Mouse (Mus musculus): ENCODE results near the gene Hnrnpdl.

Gene Hnrnpdl

GRCm38 (mm10) chr5:100047143-100047640 lies 7.7 kb upstream of the Hnrnpdl start:
- DNase-seq (ENCODE audit: low spot score): no peak

GRCm38 (mm10) chr5:100046096-100046495 lies 6.6 kb upstream of the Hnrnpdl start:
- DNase-seq (ENCODE audit: low spot score): no peak

- no peak for DNase-seq (ENCODE audit: low spot score)
Measured at GRCm38 (mm10) chr5:100044621-100045020, 5.2 kb upstream of the Hnrnpdl start.

- DNase-seq (ENCODE audit: low spot score): no peak
Measured at GRCm38 (mm10) chr5:100044030-100044429, 4.6 kb upstream of the Hnrnpdl start.

- DNase-seq (ENCODE audit: low spot score): peak; percentile 59
Measured at GRCm38 (mm10) chr5:100043361-100043760, 3.9 kb upstream of the Hnrnpdl start.

GRCm38 (mm10) chr5:100042467-100042866 lies 3.0 kb upstream of the Hnrnpdl start:
- DNase-seq (ENCODE audit: low spot score): no peak

GRCm38 (mm10) chr5:100041272-100041671 lies 1.8 kb upstream of the Hnrnpdl start:
- no peak for DNase-seq (ENCODE audit: low spot score)

- DNase-seq (ENCODE audit: low spot score): no peak
Measured at GRCm38 (mm10) chr5:100040281-100040784, 869 bp upstream of the Hnrnpdl start.

- peak; percentile 92 for DNase-seq (ENCODE audit: low spot score)
Measured at GRCm38 (mm10) chr5:100038714-100039601, 506 bp downstream of the Hnrnpdl start.

- peak; percentile 91 for DNase-seq (ENCODE audit: low spot score)
Measured at GRCm38 (mm10) chr5:100037965-100038713, 1.3 kb downstream of the Hnrnpdl start.

- DNase-seq (ENCODE audit: low spot score): peak; percentile 47
Measured at GRCm38 (mm10) chr5:100036681-100037080, 2.8 kb downstream of the Hnrnpdl start.

GRCm38 (mm10) chr5:100035950-100036349 lies 3.5 kb downstream of the Hnrnpdl start:
- DNase-seq (ENCODE audit: low spot score): no peak

- no peak for DNase-seq (ENCODE audit: low spot score)
Measured at GRCm38 (mm10) chr5:100032646-100033045, 6.8 kb downstream of the Hnrnpdl start.

GRCm38 (mm10) chr5:100032107-100032506 lies 7.4 kb downstream of the Hnrnpdl start:
- DNase-seq (ENCODE audit: low spot score): no peak

GRCm38 (mm10) chr5:100030069-100030468 lies 9.4 kb downstream of the Hnrnpdl start:
- DNase-seq (ENCODE audit: low spot score): peak; percentile 51

- no peak for DNase-seq (ENCODE audit: low spot score)
Measured at GRCm38 (mm10) chr5:100024868-100025267, 14.6 kb downstream of the Hnrnpdl start.

- no peak for DNase-seq (ENCODE audit: low spot score)
Measured at GRCm38 (mm10) chr5:100024403-100024802, 15.1 kb downstream of the Hnrnpdl start.

- no peak for DNase-seq (ENCODE audit: low spot score)
Measured at GRCm38 (mm10) chr5:100020089-100020488, 19.4 kb downstream of the Hnrnpdl start.

GRCm38 (mm10) chr5:100012599-100012998 lies 26.9 kb downstream of the Hnrnpdl start:
- DNase-seq (ENCODE audit: low spot score): no peak

GRCm38 (mm10) chr5:100008485-100008884 lies 31.0 kb downstream of the Hnrnpdl start:
- DNase-seq (ENCODE audit: low spot score): no peak

- no peak for DNase-seq (ENCODE audit: low spot score)
Measured at GRCm38 (mm10) chr5:100007040-100007375, 32.5 kb downstream of the Hnrnpdl start.

GRCm38 (mm10) chr5:100006324-100007039 lies 33.0 kb downstream of the Hnrnpdl start:
- DNase-seq (ENCODE audit: low spot score): no peak
